Comparison of ENCODE assay signal across 8 mouse cellular contexts in the genomic region with DNA sequence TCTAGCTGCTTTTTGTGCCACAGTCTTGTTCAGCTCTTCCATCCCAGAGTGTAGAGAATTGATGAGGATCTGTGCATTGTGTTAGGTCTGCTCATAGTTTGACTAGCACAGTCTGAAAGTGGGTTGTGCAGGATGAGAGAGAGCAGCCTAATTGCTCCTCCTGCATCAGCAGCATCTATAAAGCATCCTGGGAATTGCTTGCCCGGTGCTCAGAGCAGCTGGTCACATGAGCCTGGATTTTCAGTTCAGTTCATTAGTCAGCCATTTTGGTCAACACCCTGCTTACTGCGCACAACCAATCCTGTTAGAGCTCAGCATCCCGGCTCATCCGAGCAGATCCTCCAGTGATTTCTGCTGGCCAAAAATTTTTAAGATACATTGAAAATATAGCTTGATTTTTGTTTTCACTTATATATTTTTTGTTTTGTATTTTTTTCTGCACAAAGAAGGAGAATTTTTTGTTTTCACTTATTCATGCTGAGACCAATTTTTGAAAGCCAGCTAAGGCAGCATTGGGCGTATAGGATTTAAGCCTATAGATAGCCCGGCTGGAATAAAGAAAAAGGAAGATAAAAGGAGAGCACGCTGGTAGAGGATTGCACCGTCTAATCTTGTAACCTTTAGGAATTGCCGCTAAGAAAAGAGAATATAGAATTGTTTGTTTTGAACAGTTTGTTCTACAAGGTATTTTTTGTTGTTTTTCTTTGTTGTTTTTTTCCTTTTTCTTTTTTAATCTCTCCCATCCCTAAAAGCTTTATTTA. TPM values are rescaled to one million over a fixed set of nuclear protein-coding genes. Genes with fewer than 3 reads are reported as not detected.
DNase-seq lines count a peak whose midpoint lies in the region; ATAC-seq lines count a peak whose summit lies in the region.

No protein-coding gene starts in this region.

- H3K4me3 ChIP-seq in stomach, embryonic 14.5 days (ENCODE audit: low read depth, low read length): no peak overlapping the region

- WGBS in stomach, embryonic 14.5 days: 61% methylated on average over 9 of the region's 9 CpGs

- H3K4me2 ChIP-seq in stomach, embryonic 14.5 days (replicated peaks; ENCODE audit: low read depth, low read length): no peak overlapping the region

- no peaks in the 10 kb centered on the region for H3K27me3 ChIP-seq in stomach, embryonic 14.5 days (ENCODE audit: control insufficient read depth, insufficient read depth, low read length)

- peak; percentile 57; the same call in 1 of the 2 replicates for ATAC-seq in stomach, embryonic 14.5 days (ENCODE audit: insufficient number of reproducible peaks, insufficient read depth, low FRiP score, low read depth)

- peak; percentile 35 for DNase-seq in adrenal gland, postnatal 10 days
- no peak for DNase-seq in adrenal gland, postnatal 4 days (ENCODE audit: low spot score in 2 of 2)
- DNase-seq in embryo, embryonic 10.5 days (ENCODE audit: low spot score): peak; percentile 79
- DNase-seq in heart, adult 8-10 months (ENCODE audit: low spot score): peak; percentile 31
- DNase-seq in kidney, postnatal 25 days: peak; percentile 44 to 71
- DNase-seq in mesoderm, embryonic 11.5 days (ENCODE audit: low read depth, low spot score): peak; percentile 79
- no peak for DNase-seq in spleen, adult 12 weeks (ENCODE audit: low spot score)

- no peaks in the 10 kb centered on the region for H3K9me3 ChIP-seq in stomach, embryonic 14.5 days (ENCODE audit: control insufficient read depth, low read depth, low read length)

- H3K27ac ChIP-seq in stomach, embryonic 14.5 days (ENCODE audit: low read length): no peak overlapping the region

- no peak overlapping the region for H3K9ac ChIP-seq in stomach, embryonic 14.5 days (replicated peaks; ENCODE audit: low read depth, low read length)

- peaks cover 11% of the 10 kb centered on the region; the same call in 1 of the 2 replicates for H3K4me1 ChIP-seq in stomach, embryonic 14.5 days (ENCODE audit: control insufficient read depth, insufficient read depth, low read length)

- H3K36me3 ChIP-seq in stomach, embryonic 14.5 days (ENCODE audit: control insufficient read depth, insufficient read depth, low read length): no peaks in the 10 kb centered on the region

RNA-seq across cellular contexts. Expression of gene Rufy3, which starts 18.6 kb away (rescaled TPM):
- total RNA-seq in adrenal gland, postnatal 10 days (2021): 10 to 100 TPM; 20.7 to 32.5 TPM
- total RNA-seq in adrenal gland, postnatal 4 days (2021): 10 to 100 TPM; 48.8 to 49.6 TPM
- 10 to 100 TPM; 12.8 to 16.1 (median 14.4) TPM for total RNA-seq in heart, adult 8-10 months (2022)
- polyA plus RNA-seq in stomach, embryonic 14.5 days (2014; fragmentation: Nextera tagmentation; extraction: Ambion mirVana): 24.7 and 25.1 TPM in 2 replicates

RNA-seq across cellular contexts. Expression of gene Utp3, which starts 29.2 kb away (rescaled TPM):
- total RNA-seq in adrenal gland, postnatal 10 days (2021): 10 to 100 TPM; 30.5 to 31.9 TPM
- total RNA-seq in adrenal gland, postnatal 4 days (2021): 10 to 100 TPM; 37.4 to 39.1 TPM
- 10 to 100 TPM; 17.8 to 25.6 (median 21.5) TPM for total RNA-seq in heart, adult 8-10 months (2022)
- polyA plus RNA-seq in stomach, embryonic 14.5 days (2014; fragmentation: Nextera tagmentation; extraction: Ambion mirVana): 61.9 and 62.1 TPM in 2 replicates

RNA-seq across cellular contexts. Expression of gene Jchain, which starts 55.8 kb away (rescaled TPM):
- 1 to 10 TPM in 1 of 2 experiments, under 1 TPM in 1; 0.75 to 1.4 TPM for total RNA-seq in adrenal gland, postnatal 10 days (2021)
- total RNA-seq in adrenal gland, postnatal 4 days (2021): under 1 TPM; 0.28 to 0.45 TPM
- total RNA-seq in heart, adult 8-10 months (2022): under 1 TPM in 3 of 4 experiments, not detected in 1; 0.22 to 0.63 (median 0.37) TPM
- not detected in 2 replicates for polyA plus RNA-seq in stomach, embryonic 14.5 days (2014; fragmentation: Nextera tagmentation; extraction: Ambion mirVana)

Comparison
In these comparisons a context has a peak if more than half of its experiments do, and no peak if none do; other contexts are left out.
1. DNase-seq: peak in adrenal gland, postnatal 10 days (single experiment), embryo, embryonic 10.5 days (single experiment), heart, adult 8-10 months (single experiment), kidney, postnatal 25 days (2 of 2) and mesoderm, embryonic 11.5 days (single experiment); none in adrenal gland, postnatal 4 days (0 of 2) and spleen, adult 12 weeks (single experiment).